Mouse (Mus musculus) spleen, adult 12 weeks (tissue): ENCODE measurements around the gene Brd2.

Source experiments
- DNase-seq: peaks from one replicate; pipeline ENCODE4 v3.0.0; 2022; ENCODE audit warnings: low spot score

Brd2 gene

GRCm38 (mm10) chr17:34131911-34132310 is 9.5 kb upstream of the Brd2 start:
- no peak for DNase-seq

GRCm38 (mm10) chr17:34130073-34130947 is 7.9 kb upstream of the Brd2 start:
- no peak for DNase-seq

DNA sequence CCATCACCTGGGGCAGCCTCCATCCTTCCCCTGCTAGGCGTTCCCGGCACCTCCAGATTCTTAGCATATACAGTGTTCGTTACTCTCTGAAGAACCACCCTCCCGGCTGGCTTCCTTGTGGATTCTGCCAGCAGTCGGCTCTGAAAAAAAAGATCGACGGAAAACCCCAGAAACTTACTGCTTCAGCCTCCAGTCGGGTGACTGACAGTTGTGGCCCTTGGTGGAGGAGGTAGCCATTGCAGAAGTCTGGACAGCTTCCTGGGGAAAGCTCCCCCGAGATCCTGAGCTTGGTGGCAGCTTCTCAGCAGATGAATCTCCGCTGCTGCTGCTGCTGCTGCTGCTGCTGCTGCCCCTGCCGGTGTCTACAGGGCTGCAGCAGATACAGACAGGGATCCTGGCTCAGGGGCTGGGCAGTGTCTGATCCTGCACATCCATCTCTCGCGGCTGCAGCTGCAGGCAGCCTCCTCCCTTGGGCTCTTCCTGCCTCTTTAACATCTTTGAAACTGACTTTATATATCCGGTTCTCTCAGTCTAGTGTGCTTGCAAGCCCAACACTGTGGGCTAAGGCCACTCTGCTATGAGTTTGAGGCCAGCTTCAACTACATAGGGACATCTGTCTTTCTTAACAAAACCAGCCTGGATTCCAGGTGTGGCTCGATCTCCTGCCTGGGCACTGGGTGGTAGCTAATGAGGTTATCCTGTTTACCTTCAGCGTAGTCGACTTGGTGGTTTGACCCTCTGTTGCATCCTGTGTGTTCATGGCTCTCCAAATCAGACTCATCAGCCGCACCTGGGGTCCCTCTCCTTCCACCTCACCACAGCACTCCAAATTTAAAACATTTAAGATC is 6.7 kb upstream of the Brd2 start:
- no peak for DNase-seq

GRCm38 (mm10) chr17:34128264-34128937 is 6.0 kb upstream of the Brd2 start:
- no peak for DNase-seq

GRCm38 (mm10) chr17:34127475-34127874 is 5.0 kb upstream of the Brd2 start:
- DNase-seq = peak; percentile 58

GRCm38 (mm10) chr17:34126826-34127420 is 4.5 kb upstream of the Brd2 start:
- no peak for DNase-seq

DNA sequence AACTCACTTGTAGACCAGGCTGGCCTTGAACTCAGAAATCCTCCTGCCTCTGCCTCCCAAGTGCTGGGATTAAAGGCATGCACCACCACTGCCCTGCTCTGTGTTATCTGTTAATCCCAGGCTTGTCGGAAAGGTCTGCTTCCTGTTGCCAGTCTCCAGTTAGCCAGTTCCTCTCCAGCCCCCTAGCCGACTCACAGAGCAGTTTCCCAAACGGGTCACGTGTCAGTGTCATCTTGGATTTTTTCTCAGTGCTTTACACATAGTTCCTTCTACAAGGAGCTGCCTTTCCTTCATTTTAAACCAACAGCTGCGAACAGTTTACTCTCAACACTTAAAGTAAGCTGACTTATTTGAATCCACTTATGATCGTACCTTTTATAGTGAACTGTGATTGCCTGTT is 2.2 kb upstream of the Brd2 start:
- no peak for DNase-seq

- DNase-seq = no peak
Measured at GRCm38 (mm10) chr17:34123518-34123917, 1.1 kb upstream of the Brd2 start.

DNA sequence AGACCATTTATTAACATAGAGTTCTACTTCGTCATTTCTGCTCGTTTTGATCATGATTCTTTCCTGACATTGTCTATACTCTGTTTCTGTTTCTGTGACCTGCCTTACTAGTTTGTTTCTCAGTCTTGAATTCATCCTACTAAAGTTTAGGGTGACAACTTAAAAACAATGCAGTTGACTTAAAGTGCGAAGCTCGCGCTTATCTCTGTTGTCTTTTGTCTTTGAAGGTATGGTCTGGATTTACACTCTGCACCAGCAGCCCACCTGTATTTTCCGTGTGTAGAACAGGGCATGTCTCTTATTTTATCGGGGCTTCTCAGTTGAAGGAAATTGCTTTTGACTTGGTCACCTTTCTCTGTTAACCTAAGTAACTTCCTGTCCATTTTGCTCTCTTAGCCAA is 677 bp upstream of the Brd2 start:
- no peak for DNase-seq

GRCm38 (mm10) chr17:34121879-34122187 is 601 bp downstream of the Brd2 start:
- DNase-seq = no peak

GRCm38 (mm10) chr17:34121172-34121878 is 1.1 kb downstream of the Brd2 start:
- DNase-seq = peak; percentile 58

GRCm38 (mm10) chr17:34120814-34121171 is 1.6 kb downstream of the Brd2 start:
- peak; percentile 78 for DNase-seq

DNA sequence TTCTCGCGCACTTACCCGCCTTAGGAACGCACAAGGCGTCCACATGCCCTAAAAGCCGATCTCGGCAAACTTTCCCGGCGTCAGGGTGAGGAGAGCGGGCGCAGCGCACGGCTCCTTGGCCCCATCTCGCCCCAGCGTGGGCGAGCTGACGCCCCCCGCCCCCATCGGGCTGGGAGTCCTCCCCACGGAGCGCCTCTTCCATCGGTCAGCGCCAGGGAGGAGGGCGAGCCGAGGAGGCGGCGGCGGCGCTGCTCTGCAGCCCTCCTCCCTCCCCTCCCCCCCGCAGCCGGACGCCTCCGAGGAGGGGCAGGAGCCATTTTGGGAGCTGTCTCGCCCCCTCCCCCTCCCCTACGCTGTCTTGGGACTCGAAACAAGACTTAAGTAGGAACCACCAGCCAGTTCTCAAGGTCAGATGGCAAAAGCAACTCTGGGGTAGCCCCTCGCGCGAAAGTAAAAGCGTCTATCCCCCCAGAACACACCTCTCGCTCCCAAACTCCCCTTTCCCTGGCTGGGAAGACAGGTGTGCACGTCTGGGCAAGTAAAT is 2.2 kb downstream of the Brd2 start:
- peak; percentile 66 for DNase-seq

- DNase-seq = peak; percentile 98
Measured at GRCm38 (mm10) chr17:34119249-34120179, 2.9 kb downstream of the Brd2 start, which contains the start of gene H2-DMa. Gene H2-DMa (plus strand): TSS chr17:34119541.

DNA sequence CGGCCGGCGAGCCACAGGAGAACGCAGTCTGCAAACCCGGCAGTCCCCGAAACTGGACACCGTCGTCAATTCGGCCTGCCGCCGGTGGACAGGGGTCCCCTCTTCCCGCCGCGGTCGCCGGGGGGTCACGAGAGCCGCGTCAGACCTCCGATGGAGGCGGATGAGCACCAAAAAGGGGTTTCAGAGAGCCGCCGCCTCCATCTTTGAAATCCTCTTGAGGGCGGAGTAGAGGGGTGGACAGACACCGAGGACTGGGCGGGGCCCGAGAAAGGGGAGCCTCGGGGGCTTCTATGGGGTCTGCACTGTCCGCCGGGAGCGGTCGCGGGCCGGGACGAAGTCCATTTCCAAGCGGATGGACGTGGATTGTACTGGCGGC is 3.6 kb downstream of the Brd2 start:
- no peak for DNase-seq

DNA sequence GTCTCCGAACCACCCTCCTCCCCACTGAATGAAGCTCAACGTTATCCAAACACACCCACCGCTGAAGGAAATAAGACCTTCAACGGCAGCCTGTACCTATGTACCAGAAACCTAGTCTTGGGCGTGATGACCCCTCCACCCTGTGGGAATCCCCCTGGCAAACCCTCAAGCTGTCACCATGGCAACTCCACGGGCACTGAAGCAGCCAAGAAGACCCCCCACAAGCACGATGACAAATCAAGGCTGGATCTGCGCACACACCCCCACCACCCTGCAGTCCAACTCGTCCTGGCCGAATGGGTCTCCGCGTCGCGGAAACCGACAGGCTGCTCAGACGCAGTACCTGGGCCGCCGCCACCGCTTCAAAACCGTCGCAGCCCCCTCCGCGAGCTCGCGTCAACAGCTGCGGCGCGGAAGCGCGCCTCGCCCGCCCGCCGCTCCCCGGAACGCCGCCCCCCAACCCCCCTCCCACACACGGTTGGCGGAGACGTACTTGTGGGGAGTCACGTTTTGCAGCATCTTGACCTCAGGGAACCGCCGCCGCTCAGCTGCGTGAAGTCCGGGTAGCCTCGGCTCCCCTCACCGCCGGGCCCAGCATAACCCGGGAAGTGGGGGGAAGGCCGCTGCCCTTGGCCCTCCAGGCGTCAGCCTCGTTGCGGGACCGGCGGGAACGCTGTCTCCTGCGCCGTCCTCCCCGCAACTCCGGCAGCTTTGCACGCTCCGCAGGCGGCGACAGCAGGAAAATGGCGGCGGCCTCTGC is 4.1 kb downstream of the Brd2 start:
- no peak for DNase-seq

GRCm38 (mm10) chr17:34117421-34118112 is 4.9 kb downstream of the Brd2 start:
- DNase-seq = no peak

GRCm38 (mm10) chr17:34116736-34117370 is 5.6 kb downstream of the Brd2 start:
- DNase-seq = no peak
